Mouse (Mus musculus) thymus, adult 2 months (tissue): ENCODE data around the gene Slc35e3. TPM values are rescaled to one million over a fixed set of nuclear protein-coding genes. Genes with fewer than 3 reads are reported as not detected.

Source experiments
- DNase-seq: peaks from one replicate; pipeline ENCODE4 v3.0.0; 2021
- H3K27ac ChIP-seq: fragments of 200-500 bp; 2 replicates; pipeline ENCODE4 v1.5.1; 2012; ENCODE audit warnings: low read length, control low read depth; ENCODE audit not compliant: control insufficient read depth, insufficient read depth
- H3K27me3 ChIP-seq: fragments of 200-500 bp; 2 replicates; pipeline ENCODE4 v1.6.1; 2012; ENCODE audit warnings: mild to moderate bottlenecking, low read length, moderate library complexity, mixed read lengths; ENCODE audit not compliant: control insufficient read depth, insufficient read depth
- H3K36me3 ChIP-seq: fragments of 200-500 bp; 2 replicates; pipeline ENCODE4 v1.6.1; 2012; ENCODE audit warnings: mild to moderate bottlenecking, low read length, moderate library complexity; ENCODE audit not compliant: control insufficient read depth, insufficient read depth
- H3K4me1 ChIP-seq: fragments of 200-500 bp; replicated peaks from 2 replicates; pipeline ENCODE4 v1.6.1; 2012; ENCODE audit warnings: low read length; ENCODE audit not compliant: control insufficient read depth, insufficient read depth
- H3K4me3 ChIP-seq: fragments of 200-500 bp; 2 replicates; pipeline ENCODE4 v1.5.1; 2012; ENCODE audit warnings: mild to moderate bottlenecking, low read length, control low read depth, moderate library complexity; ENCODE audit not compliant: control insufficient read depth, insufficient read depth
- CTCF ChIP-seq: fragments of 200-500 bp; IDR thresholded peaks from 2 replicates; pipeline ENCODE4 v1.5.1; 2012; ENCODE audit warnings: mild to moderate bottlenecking, control low read depth, low read length, moderate library complexity, borderline replicate concordance; ENCODE audit not compliant: control insufficient read depth, poor library complexity, insufficient read depth; ENCODE audit errors: extremely low read depth
- POLR2A ChIP-seq: fragments of 200-500 bp; IDR thresholded peaks from 2 replicates; pipeline ENCODE4 v1.6.1; 2012; ENCODE audit warnings: mild to moderate bottlenecking, low read length, control low read depth, moderate library complexity; ENCODE audit not compliant: control insufficient read depth, poor library complexity, insufficient read depth; ENCODE audit errors: extremely low read depth
- WGBS: fragments of 180-500 bp; shearing (Covaris S2); methylation state at CpG from one replicate; pipeline ENCODE4 v1.1.7; 2018; 5-methylcytosine and 5-hydroxymethylcytosine counted together
- polyA plus RNA-seq: library from polyadenylated mRNA; depleted of rRNA; stranded (reverse); fragments of >200 nt; gene quantifications from 2 replicates; pipeline ENCODE4 v1.2.3, GENCODE M21; 2012

Gene Slc35e3
- polyA plus RNA-seq, 1 experiment = 13.8 TPM

- peaks cover 2% of the 10 kb centered on the region for H3K4me1 ChIP-seq
Observed at GRCm38 (mm10) chr10:117712871-117713270, 33.3 kb downstream of the Slc35e3 start.

GRCm38 (mm10) chr10:117712191-117712754 is 33.9 kb downstream of the Slc35e3 start:
- 96% methylated on average over 9 of the region's 9 CpGs for WGBS
- peaks cover 1% of the 10 kb centered on the region; the same call in 1 of the 2 replicates for H3K36me3 ChIP-seq
- no peak for TF ChIP-seq POLR2A
- TF ChIP-seq CTCF = no peak
- H3K27ac ChIP-seq = no peak overlapping the region
- no peak for DNase-seq
- no peak overlapping the region for H3K4me3 ChIP-seq
- peaks cover 2% of the 10 kb centered on the region for H3K4me1 ChIP-seq
- no peaks in the 10 kb centered on the region for H3K27me3 ChIP-seq

More at GRCm38 (mm10) chr10:117712871-117713270, 33.3 kb downstream of the Slc35e3 start:
- H3K27ac ChIP-seq = no peak overlapping the region
- no peaks in the 10 kb centered on the region for H3K27me3 ChIP-seq
- TF ChIP-seq CTCF (no peak), POLR2A (no peak)
- H3K36me3 ChIP-seq = no peaks in the 10 kb centered on the region
- DNase-seq = no peak
- WGBS = 96% methylated on average over 9 of the region's 9 CpGs
- H3K4me3 ChIP-seq = no peak overlapping the region

- peaks cover 4% of the 10 kb centered on the region for H3K4me1 ChIP-seq
- 88% methylated on average over 5 of the region's 5 CpGs for WGBS
- no peak for TF ChIP-seq CTCF
- TF ChIP-seq POLR2A = no peak
- no peak overlapping the region for H3K4me3 ChIP-seq
- no peak for DNase-seq
- peaks cover 9% of the 10 kb centered on the region; the same call in 1 of the 2 replicates for H3K36me3 ChIP-seq
- H3K27ac ChIP-seq = no peak overlapping the region
- no peaks in the 10 kb centered on the region for H3K27me3 ChIP-seq
Observed at GRCm38 (mm10) chr10:117711408-117711807, 34.8 kb downstream of the Slc35e3 start.

GRCm38 (mm10) chr10:117710604-117711141 is 35.5 kb downstream of the Slc35e3 start, which contains the start of gene Mdm2:
Gene Mdm2 (minus strand): TSS chr10:117710758.
- peak within 1 kb of the TSS; percentile 86 for H3K4me3 ChIP-seq
- peak within 1 kb of the TSS; percentile 85 for H3K27ac ChIP-seq
- no peaks in the 10 kb centered on the region for H3K27me3 ChIP-seq
- under 1% methylated on average over 52 of the region's 52 CpGs for WGBS
- peaks cover 4% of the 10 kb centered on the region for H3K4me1 ChIP-seq
- TF ChIP-seq CTCF = peak; percentile 99
- TF ChIP-seq POLR2A = peak; percentile 91
- H3K36me3 ChIP-seq = peaks cover 9% of the 10 kb centered on the region; the same call in 1 of the 2 replicates
- DNase-seq = peak; percentile 97

- H3K27ac ChIP-seq = peak overlapping the region; percentile 79
- WGBS = under 1% methylated on average over 68 of the region's 71 CpGs
- TF ChIP-seq CTCF (0 out of 2 replicates have a peak, but pooled peaks have one; percentile 17), POLR2A (no peak)
- H3K36me3 ChIP-seq = peaks cover 15% of the 10 kb centered on the region
- H3K4me3 ChIP-seq = peak overlapping the region; percentile 86
- H3K4me1 ChIP-seq = peaks cover 4% of the 10 kb centered on the region
- peak; percentile 72 for DNase-seq
- H3K27me3 ChIP-seq = no peaks in the 10 kb centered on the region
Observed at GRCm38 (mm10) chr10:117709930-117710603, 36.1 kb downstream of the Slc35e3 start.

- Histone ChIP-seq H3K36me3 (peaks cover 21% of the 10 kb centered on the region), H3K27ac (peak overlapping the region; percentile 61), H3K27me3 (no peaks in the 10 kb centered on the region), H3K4me3 (peak overlapping the region; percentile 86), H3K4me1 (peaks cover 4% of the 10 kb centered on the region)
- 14% methylated on average over 12 of the region's 12 CpGs for WGBS
- TF ChIP-seq CTCF = no peak
- no peak for TF ChIP-seq POLR2A
- DNase-seq = no peak
Observed at GRCm38 (mm10) chr10:117709326-117709830, 36.8 kb downstream of the Slc35e3 start.
